Mouse (Mus musculus) cerebellum, adult 2 months (tissue): ENCODE results near the gene Tmco3.

Source experiments
- CTCF ChIP-seq: fragments of 200-500 bp; IDR thresholded peaks from 2 replicates; pipeline ENCODE4 v1.5.1; 2011; ENCODE audit warnings: low read depth, mild to moderate bottlenecking, control low read depth, low read length, moderate library complexity, borderline replicate concordance; ENCODE audit not compliant: insufficient read depth
- POLR2A ChIP-seq: fragments of 200-500 bp; IDR thresholded peaks from 2 replicates; pipeline ENCODE4 v1.6.1; 2011; ENCODE audit warnings: low read length, control low read depth, borderline replicate concordance; ENCODE audit not compliant: insufficient read depth

DNA sequence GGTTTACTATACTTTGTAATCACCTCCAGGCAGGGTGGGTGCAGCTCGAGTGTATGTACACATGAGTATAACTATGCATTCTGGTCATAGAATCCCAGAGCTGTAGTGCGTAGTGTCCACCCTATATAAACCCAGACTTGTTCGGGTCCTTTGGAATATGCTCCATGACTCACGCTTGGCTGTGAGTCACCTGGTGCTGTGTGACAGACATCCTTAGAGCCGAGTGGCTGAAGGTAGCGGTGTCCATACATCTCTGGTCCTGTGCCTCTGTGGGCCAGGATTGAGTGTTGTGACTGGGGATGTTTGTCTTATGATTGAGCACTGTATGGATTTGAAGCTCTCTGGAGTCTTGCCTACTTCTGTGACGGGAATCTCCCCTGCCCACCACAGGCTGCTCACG is 64.6 kb downstream of the Tmco3 start:
- TF ChIP-seq CTCF, result no peak
- TF ChIP-seq POLR2A, result no peak
